30 mouse cellular contexts compared by ENCODE assay signal in genomic region chr10:100479538-100479937, GRCm38 (mm10).
"Had no signal": no experiment of that assay in that cellular context is flagged by ENCODE, and none has a peak within 500 bp of the region (broad histone marks: within the 10 kb centered on the region; RNA-seq: fewer than 3 reads in every experiment).

No protein-coding gene starts in this region.

- H3K27ac ChIP-seq: limb, embryonic 10.5 days; limb, embryonic 12.5 days; limb, embryonic 13.5 days; limb, embryonic 15.5 days; liver, embryonic 12.5 days; liver, embryonic 13.5 days; liver, embryonic 14.5 days; liver, embryonic 15.5 days; lung, embryonic 15.5 days; macrophage; midbrain, embryonic 10.5 days; midbrain, embryonic 12.5 days; midbrain, embryonic 13.5 days; midbrain, embryonic 15.5 days; neural tube, embryonic 12.5 days had no signal

- H3K4me2 ChIP-seq: limb, embryonic 12.5 days; limb, embryonic 13.5 days; limb, embryonic 15.5 days; liver, embryonic 11.5 days; liver, embryonic 12.5 days; liver, embryonic 13.5 days; liver, embryonic 15.5 days; lung, embryonic 14.5 days; lung, embryonic 15.5 days; midbrain, embryonic 11.5 days; midbrain, embryonic 12.5 days; midbrain, embryonic 13.5 days; midbrain, embryonic 15.5 days; neural tube, embryonic 12.5 days had no signal

- H3K4me3 ChIP-seq: limb, embryonic 10.5 days; limb, embryonic 12.5 days; limb, embryonic 13.5 days; limb, embryonic 15.5 days; liver, embryonic 12.5 days; liver, embryonic 13.5 days; liver, embryonic 15.5 days; lung, embryonic 15.5 days; megakaryocyte, embryonic 14.5 days; midbrain, embryonic 10.5 days; midbrain, embryonic 12.5 days; midbrain, embryonic 13.5 days; midbrain, embryonic 15.5 days; myocyte; neural tube, embryonic 12.5 days had no signal

- DNase-seq: left cerebral cortex, postnatal 4 days; liver; liver, embryonic 13.5 days; liver, postnatal 0 days; lung, adult 18-20 months; lung, adult 2 months; lung, embryonic 14.5 days; lung, postnatal 10 days; lung, postnatal 14 days; lung, postnatal 36 days; lung, postnatal 4 days; midbrain, embryonic 14.5 days had no signal

- H3K9me3 ChIP-seq: limb, embryonic 10.5 days; limb, embryonic 12.5 days; limb, embryonic 13.5 days; limb, embryonic 15.5 days; liver, embryonic 12.5 days; liver, embryonic 13.5 days; liver, embryonic 15.5 days; lung, embryonic 15.5 days; megakaryocyte, embryonic 14.5 days; midbrain, embryonic 10.5 days; midbrain, embryonic 12.5 days; midbrain, embryonic 13.5 days; midbrain, embryonic 15.5 days; neural tube, embryonic 12.5 days had no signal

- H3K9ac ChIP-seq: limb, embryonic 12.5 days; limb, embryonic 13.5 days; limb, embryonic 15.5 days; liver, embryonic 12.5 days; liver, embryonic 13.5 days; liver, embryonic 14.5 days; liver, embryonic 15.5 days; liver, postnatal 0 days; lung, embryonic 14.5 days; lung, embryonic 15.5 days; midbrain, embryonic 12.5 days; midbrain, embryonic 13.5 days; midbrain, embryonic 15.5 days; neural tube, embryonic 12.5 days had no signal

- H3K27me3 ChIP-seq: limb, embryonic 12.5 days; limb, embryonic 13.5 days; limb, embryonic 15.5 days; liver, embryonic 12.5 days; liver, embryonic 13.5 days; liver, embryonic 15.5 days; lung, embryonic 15.5 days; megakaryocyte, embryonic 14.5 days; midbrain, embryonic 12.5 days; midbrain, embryonic 13.5 days; midbrain, embryonic 15.5 days; neural tube, embryonic 12.5 days had no signal

- H3K4me1 ChIP-seq: limb, embryonic 10.5 days; limb, embryonic 12.5 days; limb, embryonic 13.5 days; liver, embryonic 12.5 days; liver, embryonic 13.5 days; liver, embryonic 15.5 days; lung, embryonic 15.5 days; midbrain, embryonic 10.5 days; midbrain, embryonic 12.5 days; midbrain, embryonic 15.5 days; neural tube, embryonic 12.5 days had no signal
